ENCODE assay signal across 9 mouse cellular contexts in the genomic region with DNA sequence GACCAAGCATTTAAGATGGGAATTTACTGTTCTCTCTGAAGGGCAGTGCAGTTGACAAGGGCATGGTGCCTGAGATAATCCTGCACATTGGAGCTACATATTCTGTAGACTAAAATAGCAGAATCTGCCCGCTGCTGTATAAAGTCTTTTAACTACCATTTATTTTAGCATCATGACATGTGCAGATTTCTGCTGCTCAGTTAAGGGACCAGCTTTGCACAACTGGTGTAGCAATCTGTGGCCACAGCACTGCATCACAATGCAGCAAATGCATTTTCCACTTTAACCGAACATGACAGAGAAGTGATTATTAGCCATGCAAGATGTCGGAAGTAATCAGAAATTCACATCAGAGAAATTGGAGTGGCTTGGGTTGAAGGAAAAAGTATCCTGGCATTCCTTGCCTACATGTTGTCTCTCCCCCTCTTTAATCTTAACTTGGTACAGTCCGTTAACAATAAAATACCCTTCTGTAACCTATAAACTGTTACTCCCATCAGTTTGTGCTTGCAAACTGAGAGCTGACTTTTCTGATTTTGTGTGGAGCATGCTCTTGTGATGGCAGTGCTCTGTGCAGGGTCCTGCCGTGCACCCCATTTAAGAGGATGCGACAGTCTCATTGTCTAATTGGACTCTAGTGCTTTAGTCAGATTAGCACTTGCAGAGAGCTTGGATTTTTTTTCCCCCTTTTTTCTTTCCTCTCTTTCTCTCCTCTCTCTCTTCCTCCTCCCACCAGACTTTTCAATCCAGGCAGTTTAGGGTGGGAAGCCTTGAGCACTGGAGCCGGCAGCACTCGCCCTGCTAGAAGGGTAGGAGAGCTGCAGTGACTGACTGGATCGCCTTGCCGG. TPM values are rescaled to one million over a fixed set of nuclear protein-coding genes. Genes with fewer than 3 reads are reported as not detected.
DNase-seq lines count a peak whose midpoint lies in the region; ATAC-seq lines count a peak whose summit lies in the region.
"Had no signal": no experiment of that assay in that cellular context is flagged by ENCODE, and none has a peak within 500 bp of the region (broad histone marks: within the 10 kb centered on the region; RNA-seq: fewer than 3 reads in every experiment).

No protein-coding gene starts in this region.

- DNase-seq in neural tube, embryonic 10.5 days (ENCODE audit: extremely low spot score, low spot score), result no peak
- DNase-seq in left cerebral cortex, adult 11 months (ENCODE audit: low spot score), result peak; percentile 35
- peak; percentile 75 for DNase-seq in retina, embryonic 14.5 days (ENCODE audit: low spot score)
- no peak for DNase-seq in adrenal gland, adult 2 months
- no peak for DNase-seq in T-cell, adult 2 months (ENCODE audit: low spot score)
- DNase-seq: liver, embryonic 13.5 days had no signal

- H3K27ac ChIP-seq in neural tube, embryonic 12.5 days, result no peak overlapping the region
- peak overlapping the region; percentile 61 to 69 for H3K27ac ChIP-seq in heart, embryonic 14.5 days (replicated peaks in 1 of 2; ENCODE audit: control insufficient read depth in 1 of 2, insufficient read depth in 1 of 2, low read depth in 2 of 2, low read length in 2 of 2)
- H3K27ac ChIP-seq: liver, embryonic 13.5 days had no signal

- no peak overlapping the region for H3K4me3 ChIP-seq in neural tube, embryonic 12.5 days
- peak overlapping the region; percentile 27 to 30 for H3K4me3 ChIP-seq in heart, embryonic 14.5 days (ENCODE audit: control insufficient read depth in 1 of 2, insufficient read depth in 1 of 2, low read depth in 1 of 2, low read length in 2 of 2)
- H3K4me3 ChIP-seq: liver, embryonic 13.5 days had no signal

- no peaks in the 10 kb centered on the region for H3K9me3 ChIP-seq in neural tube, embryonic 12.5 days
- no peaks in the 10 kb centered on the region for H3K9me3 ChIP-seq in heart, embryonic 14.5 days (ENCODE audit: control insufficient read depth, low read length)
- H3K9me3 ChIP-seq: liver, embryonic 13.5 days had no signal

- no peak for ATAC-seq in neural tube, embryonic 12.5 days (ENCODE audit: low FRiP score, low read depth)
- no peak for ATAC-seq in heart, embryonic 14.5 days (ENCODE audit: insufficient number of reproducible peaks, insufficient read depth, low FRiP score, low read depth)
- no peak for ATAC-seq in megakaryocyte, adult 5-6 weeks (ENCODE audit: poor library complexity, severe bottlenecking)

- H3K4me1 ChIP-seq in neural tube, embryonic 12.5 days, result peaks cover 7% of the 10 kb centered on the region
- peaks cover 12 to 46% of the 10 kb centered on the region in 2 experiments for H3K4me1 ChIP-seq in heart, embryonic 14.5 days (ENCODE audit: control insufficient read depth in 2 of 2, insufficient read depth in 2 of 2, low read length in 2 of 2)

- H3K4me2 ChIP-seq in neural tube, embryonic 12.5 days (replicated peaks), result peak overlapping the region; percentile 44
- H3K4me2 ChIP-seq in heart, embryonic 14.5 days (ENCODE audit: low read length), result peak overlapping the region; percentile 59
- H3K4me2 ChIP-seq: liver, embryonic 13.5 days had no signal

- WGBS in neural tube, embryonic 12.5 days, result 46% methylated on average over 10 of the region's 10 CpGs
- WGBS in heart, embryonic 14.5 days, result 32% methylated on average over 10 of the region's 10 CpGs

- no peaks in the 10 kb centered on the region for H3K27me3 ChIP-seq in neural tube, embryonic 12.5 days (replicated peaks)
- no peaks in the 10 kb centered on the region for H3K27me3 ChIP-seq in heart, embryonic 14.5 days (ENCODE audit: control insufficient read depth, insufficient read depth, low read length)
- H3K27me3 ChIP-seq: liver, embryonic 13.5 days had no signal

- no peak overlapping the region for H3K9ac ChIP-seq in neural tube, embryonic 12.5 days
- peak overlapping the region; percentile 58 for H3K9ac ChIP-seq in heart, embryonic 14.5 days (ENCODE audit: low read length)
- H3K9ac ChIP-seq: liver, embryonic 13.5 days had no signal

- no peaks in the 10 kb centered on the region for H3K36me3 ChIP-seq in neural tube, embryonic 12.5 days
- H3K36me3 ChIP-seq in heart, embryonic 14.5 days (ENCODE audit: control insufficient read depth, insufficient read depth, low read length), result no peaks in the 10 kb centered on the region
- H3K36me3 ChIP-seq: liver, embryonic 13.5 days had no signal

RNA-seq across cellular contexts. Expression of a gene that starts 52.2 kb away (rescaled TPM):
- 85.1 and 85.5 TPM in 2 replicates for polyA plus RNA-seq in neural tube, embryonic 12.5 days (2016; fragmentation: Nextera tagmentation; extraction: Ambion mirVana)
- polyA plus RNA-seq in heart, embryonic 14.5 days (2014; fragmentation: Nextera tagmentation; extraction: Ambion mirVana), result 56.9 and 59.4 TPM in 2 replicates
- 10 to 100 TPM; 12.3 to 17.5 TPM for total RNA-seq in adrenal gland, adult 2 months (2021)
- polyA plus RNA-seq in adrenal gland, adult 2 months (2012; rRNA removed), result 5.3 and 5.4 TPM in 2 replicates
- 15.8 and 17.7 TPM in 2 replicates for total RNA-seq in megakaryocyte, adult 5-6 weeks (2015)
- 22.9 and 24.1 TPM in 2 replicates for total RNA-seq in megakaryocyte, adult 5-6 weeks (2017)

Comparison
In these comparisons a context has a peak if more than half of its experiments do, and no peak if none do; other contexts are left out.
1. DNase-seq: peak in left cerebral cortex, adult 11 months (single experiment) and retina, embryonic 14.5 days (single experiment); none in neural tube, embryonic 10.5 days (single experiment), adrenal gland, adult 2 months (single experiment) and T-cell, adult 2 months (single experiment).